Mouse (Mus musculus) layer of hippocampus, adult 8-10 months (tissue): ENCODE measurements around the gene Usp20. TPM values are rescaled to one million over a fixed set of nuclear protein-coding genes. Genes with fewer than 3 reads are reported as not detected.
A peak's percentile ranks its signal among the peaks of the same experiment; 100 is the strongest.

ENCODE experiments used
- DNase-seq, 2 experiments: peaks; one replicate each; pipeline ENCODE4 v3.0.0; 2022; ENCODE audit warnings: low spot score in 2 of 2
- total RNA-seq, 4 experiments: library from RNA; stranded (reverse); gene quantifications; 2 replicates each; pipeline ENCODE4 v1.2.4; 2022

Usp20 gene
- total RNA-seq, 4 experiments from 2014 or later = 84.0 to 97.7 (median 90.5) TPM

- DNase-seq = no peak
Measured at GRCm38 (mm10) chr2:31040043-31040442, 58.0 kb downstream of the Usp20 start.

GRCm38 (mm10) chr2:31040487-31040886, 58.4 kb downstream of the Usp20 start:
- DNase-seq = no peak

- DNase-seq = no peak
Measured at GRCm38 (mm10) chr2:31041386-31041785, 59.3 kb downstream of the Usp20 start.

- no peak for DNase-seq
Measured at GRCm38 (mm10) chr2:31042881-31043280, 60.8 kb downstream of the Usp20 start.

- DNase-seq = no peak
Measured at GRCm38 (mm10) chr2:31043856-31044255, 61.8 kb downstream of the Usp20 start.

GRCm38 (mm10) chr2:31048037-31048436, 66.0 kb downstream of the Usp20 start:
- no peak for DNase-seq

- no peak for DNase-seq
Measured at GRCm38 (mm10) chr2:31052441-31052840, 70.4 kb downstream of the Usp20 start.

- DNase-seq = no peak
Measured at GRCm38 (mm10) chr2:31053426-31053825, 71.3 kb downstream of the Usp20 start.

GRCm38 (mm10) chr2:31053851-31054340, 71.8 kb downstream of the Usp20 start:
- no peak for DNase-seq

- no peak for DNase-seq
Measured at GRCm38 (mm10) chr2:31056070-31056469, 74.0 kb downstream of the Usp20 start.

GRCm38 (mm10) chr2:31057549-31058177, 75.6 kb downstream of the Usp20 start:
- DNase-seq = no peak

- DNase-seq = no peak
Measured at GRCm38 (mm10) chr2:31058443-31058842, 76.4 kb downstream of the Usp20 start.

GRCm38 (mm10) chr2:31060271-31060670, 78.2 kb downstream of the Usp20 start:
- DNase-seq = no peak

GRCm38 (mm10) chr2:31060787-31061730, 79.0 kb downstream of the Usp20 start:
- DNase-seq = no peak

GRCm38 (mm10) chr2:31061868-31062628, 80.0 kb downstream of the Usp20 start:
- DNase-seq = no peak

GRCm38 (mm10) chr2:31066019-31066789, 84.1 kb downstream of the Usp20 start:
- no peak for DNase-seq

- no peak for DNase-seq
Measured at GRCm38 (mm10) chr2:31067059-31067595, 85.0 kb downstream of the Usp20 start.

- DNase-seq = no peak
Measured at GRCm38 (mm10) chr2:31067696-31068245, 85.7 kb downstream of the Usp20 start.

- DNase-seq = peak; percentile 64 to 75
Measured at GRCm38 (mm10) chr2:31068246-31069113, 86.4 kb downstream of the Usp20 start.
